Mouse (Mus musculus) T-helper 17 cell (primary cell): ENCODE data around the gene Pmpca.
"Not testable (repeated sequence)": the region's sequence is repeated elsewhere in the genome, so short reads cannot be mapped to it uniquely, and the experiment has no call there.

Source experiments
- in situ Hi-C, 2 experiments: fragments of 300-600 bp; cut with MboI, MseI; formaldehyde crosslinking; loops; 1 replicate in 1 of 2; 2 replicates in 1 of 2; pipeline ENCODE4 v1.15.1; 2025; ENCODE audit warnings: high pct_unique_total_duplicates in 2 of 2

The Pmpca gene

GRCm38 (mm10) chr2:26368572-26368971, 20.6 kb upstream of the Pmpca start:
- in situ Hi-C loops: no loop called here

DNA sequence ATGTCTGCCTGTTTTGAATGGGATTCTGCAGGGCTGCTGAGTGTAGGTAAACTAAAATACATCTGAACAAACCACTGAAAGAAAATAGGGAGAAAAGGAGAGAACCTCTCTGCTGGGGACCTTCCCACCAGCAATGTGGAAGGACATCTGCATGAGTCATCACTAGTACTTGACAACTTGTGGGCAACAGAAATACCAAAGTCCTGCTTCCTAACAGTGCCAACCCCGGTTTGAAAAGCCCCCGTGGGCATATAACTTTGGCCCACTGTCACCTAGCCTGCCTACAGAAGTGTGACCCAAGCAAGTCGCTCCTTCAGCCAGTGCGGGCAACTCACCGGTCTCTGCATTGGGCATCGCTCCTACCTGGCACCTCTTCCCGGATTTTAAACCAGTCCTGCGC, 16.7 kb upstream of the Pmpca start:
- in situ Hi-C loops: no loop called here

DNA sequence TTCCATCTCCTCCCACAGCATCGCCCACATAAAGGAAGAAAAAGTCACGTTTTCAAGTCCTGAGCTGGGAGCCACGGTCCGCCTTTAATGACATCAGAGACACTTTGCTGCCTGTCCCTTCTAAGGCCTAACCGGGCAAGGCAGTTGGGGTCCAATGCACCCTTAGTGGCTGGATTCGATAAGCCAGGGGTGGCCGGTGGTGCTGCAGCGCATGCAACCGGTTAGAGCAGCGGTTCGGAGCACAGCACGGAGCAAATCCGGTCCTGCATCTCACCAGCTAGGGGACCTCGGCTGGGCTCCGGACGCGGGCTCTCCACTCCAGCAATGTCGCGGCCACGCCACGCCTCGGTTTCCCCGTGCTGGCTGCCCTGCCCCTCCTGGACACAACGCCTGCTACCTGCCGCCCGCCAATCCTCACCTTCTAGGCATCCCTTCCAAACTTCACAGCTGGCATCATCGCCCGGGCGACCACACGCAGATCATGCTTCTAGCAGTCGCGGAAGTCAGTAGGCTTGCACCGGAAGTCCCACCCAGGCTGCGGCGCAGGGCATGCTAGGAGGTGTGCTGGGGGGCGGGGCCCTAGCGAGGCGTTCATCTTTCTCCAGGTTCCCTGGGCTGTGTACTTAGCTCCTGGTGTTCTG, 8.9 kb upstream of the Pmpca start, which contains the start of gene Snapc4:
TSS of gene Snapc4 (minus strand) at position 523 of the 641 bp plus-strand sequence.
- in situ Hi-C loops: no loop called here

GRCm38 (mm10) chr2:26380871-26381270, 8.3 kb upstream of the Pmpca start:
- in situ Hi-C loops: not testable (repeated sequence)

DNA sequence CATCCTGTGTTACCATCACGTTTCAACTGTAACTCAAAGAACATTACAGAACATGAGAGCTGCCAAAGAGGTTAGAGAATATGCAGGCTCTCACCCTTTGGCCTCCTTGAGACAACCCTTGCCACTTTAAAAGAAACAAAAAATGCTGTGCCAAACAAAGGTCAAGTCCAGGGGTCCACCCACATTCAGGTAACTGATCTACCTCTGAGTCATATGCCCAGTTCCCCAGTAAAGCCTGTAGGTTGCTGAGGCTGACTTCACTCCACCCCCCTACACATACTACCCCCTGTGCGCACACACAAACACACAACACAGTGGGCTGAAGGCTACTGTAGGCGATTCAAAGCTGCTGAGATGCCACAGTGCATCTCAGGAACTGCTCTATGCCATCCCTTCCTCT, 1.4 kb upstream of the Pmpca start:
- in situ Hi-C loops: no loop called here

GRCm38 (mm10) chr2:26388682-26389153, 421 bp upstream of the Pmpca start:
- in situ Hi-C loops: no loop called here

- in situ Hi-C loops: no loop called here
These were observed 1.8 kb downstream of the Pmpca start for GRCm38 (mm10) chr2:26390954-26391353.

- in situ Hi-C loops: no loop called here
These were observed 2.5 kb downstream of the Pmpca start for GRCm38 (mm10) chr2:26391617-26392016.

GRCm38 (mm10) chr2:26398978-26399377, 9.8 kb downstream of the Pmpca start:
- in situ Hi-C loops: no loop called here

GRCm38 (mm10) chr2:26399647-26400046, 10.5 kb downstream of the Pmpca start:
- in situ Hi-C loops: no loop called here

DNA sequence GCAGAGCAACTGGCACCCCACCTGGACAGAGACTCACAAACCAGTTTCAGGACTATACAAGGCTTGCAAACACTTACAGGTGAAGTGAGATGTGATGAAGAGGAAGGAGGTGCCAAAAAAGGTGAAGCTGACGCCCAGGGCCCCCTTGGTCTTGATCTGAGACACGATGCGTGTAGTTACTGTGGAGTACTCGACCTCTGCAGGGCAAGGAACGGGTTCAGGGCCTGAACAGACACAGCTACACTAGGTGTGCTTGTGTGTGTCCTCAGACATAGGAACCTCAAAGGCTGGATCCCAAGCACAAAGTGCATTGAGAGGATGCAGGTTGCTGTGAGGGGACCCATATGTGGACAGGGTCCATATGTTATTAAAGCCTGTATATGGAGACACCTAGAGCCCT, 11.2 kb downstream of the Pmpca start:
- in situ Hi-C loops: no loop called here

DNA sequence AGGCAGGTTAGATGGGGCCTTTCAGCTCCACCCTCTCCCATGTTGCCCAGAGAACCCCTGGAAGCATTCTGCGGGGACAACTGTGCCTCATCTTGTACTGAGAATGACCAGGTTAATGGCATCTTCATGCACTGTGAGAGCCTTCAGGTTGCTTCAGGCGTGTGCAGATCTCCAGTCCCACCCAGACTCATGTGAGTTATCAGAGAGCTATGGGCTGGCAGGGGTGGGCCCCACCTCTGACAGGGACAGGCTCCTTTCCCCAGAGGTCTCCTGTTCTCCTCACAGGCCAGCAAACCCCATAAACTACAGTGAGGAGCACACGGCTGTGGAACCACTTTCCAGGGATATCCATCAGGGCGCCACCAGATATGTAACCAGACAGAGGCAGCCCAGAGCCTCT, 11.9 kb downstream of the Pmpca start:
- in situ Hi-C loops: no loop called here

GRCm38 (mm10) chr2:26402265-26402664, 13.1 kb downstream of the Pmpca start:
- in situ Hi-C loops: no loop called here

GRCm38 (mm10) chr2:26403306-26403705, 14.2 kb downstream of the Pmpca start:
- in situ Hi-C loops: no loop called here

DNA sequence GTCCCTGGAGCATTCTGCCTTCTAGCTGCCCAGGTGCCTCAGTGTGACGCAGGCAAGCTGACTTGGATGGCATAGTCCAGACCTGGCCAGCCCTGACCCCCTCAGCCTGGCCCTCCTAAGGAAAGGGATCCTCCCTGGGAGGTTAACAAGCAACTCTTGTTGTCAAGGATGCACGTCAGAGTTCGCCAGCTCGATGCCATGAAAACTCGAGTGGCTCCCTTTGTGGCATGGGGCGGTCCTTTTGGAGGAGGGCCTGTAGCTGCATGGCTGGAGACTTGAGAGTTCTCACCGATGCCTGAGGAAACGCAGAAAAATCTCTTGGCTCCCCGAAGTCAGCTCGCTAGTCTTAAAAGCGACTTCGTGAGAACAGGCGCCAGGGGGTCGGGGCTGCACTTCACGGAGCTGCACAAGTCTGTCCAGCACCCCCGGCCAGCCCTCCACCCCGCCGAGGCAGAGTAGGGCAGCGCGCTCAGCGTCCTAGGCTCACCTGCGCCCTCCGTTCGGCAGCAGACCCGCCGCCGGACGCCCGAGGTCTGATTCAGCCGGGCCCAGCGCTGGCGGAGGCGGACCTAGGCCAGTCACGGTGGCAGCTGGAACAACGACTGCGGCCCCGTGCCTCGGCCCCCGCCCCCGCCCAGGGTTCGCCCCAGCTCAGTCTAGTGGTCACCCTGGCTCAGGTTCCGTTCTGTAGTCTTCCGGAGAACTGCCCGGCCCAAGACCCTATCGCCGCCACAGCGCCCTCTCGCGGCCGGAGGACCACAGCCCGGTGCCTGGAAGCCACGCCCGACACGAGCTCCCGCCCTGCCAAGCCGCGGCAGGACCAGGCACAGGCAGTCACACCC, 19.6 kb downstream of the Pmpca start, which contains the start of gene Inpp5e:
TSS of gene Inpp5e (minus strand) at position 689 of the 842 bp plus-strand sequence.
- in situ Hi-C loops: no loop called here

DNA sequence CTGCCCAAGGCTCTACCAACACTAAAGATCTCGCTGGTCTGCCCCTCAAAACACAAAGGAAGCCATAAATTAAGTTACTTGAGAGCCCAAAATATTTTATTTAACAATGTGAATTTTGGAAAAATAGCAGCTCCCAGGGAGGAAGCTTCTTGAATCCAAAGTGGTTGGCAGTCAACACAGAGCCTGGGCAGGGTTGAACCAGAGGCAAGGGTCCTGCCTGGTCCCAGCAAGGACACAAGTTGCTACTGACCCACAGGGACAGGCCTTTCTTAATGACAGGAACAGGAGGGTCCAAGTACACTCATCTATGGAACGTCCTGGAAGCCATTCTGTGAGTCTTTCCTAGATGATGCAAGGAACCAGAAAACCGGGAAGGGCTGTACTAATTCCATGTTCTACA, 20.2 kb downstream of the Pmpca start:
- in situ Hi-C loops: no loop called here

DNA sequence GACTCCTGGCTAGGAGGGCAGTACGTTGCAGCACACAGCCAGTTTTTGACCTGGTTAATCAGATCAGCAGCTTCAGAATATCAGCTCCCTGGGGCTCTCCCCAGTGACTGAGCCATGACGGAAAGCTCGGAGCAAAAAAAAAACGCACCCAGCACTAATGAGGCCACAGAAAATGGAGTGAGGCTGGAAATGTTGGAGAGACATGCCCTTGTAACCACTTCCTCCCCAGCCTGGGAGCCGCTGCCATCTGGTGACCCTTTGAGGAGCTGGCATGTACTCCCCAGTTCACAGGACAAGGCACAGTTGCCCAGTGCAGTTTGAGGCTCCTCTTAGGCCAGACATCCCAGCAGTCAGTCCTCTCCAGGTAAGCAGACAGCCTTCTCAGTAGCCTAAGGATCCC, 21.0 kb downstream of the Pmpca start:
- in situ Hi-C loops: no loop called here

DNA sequence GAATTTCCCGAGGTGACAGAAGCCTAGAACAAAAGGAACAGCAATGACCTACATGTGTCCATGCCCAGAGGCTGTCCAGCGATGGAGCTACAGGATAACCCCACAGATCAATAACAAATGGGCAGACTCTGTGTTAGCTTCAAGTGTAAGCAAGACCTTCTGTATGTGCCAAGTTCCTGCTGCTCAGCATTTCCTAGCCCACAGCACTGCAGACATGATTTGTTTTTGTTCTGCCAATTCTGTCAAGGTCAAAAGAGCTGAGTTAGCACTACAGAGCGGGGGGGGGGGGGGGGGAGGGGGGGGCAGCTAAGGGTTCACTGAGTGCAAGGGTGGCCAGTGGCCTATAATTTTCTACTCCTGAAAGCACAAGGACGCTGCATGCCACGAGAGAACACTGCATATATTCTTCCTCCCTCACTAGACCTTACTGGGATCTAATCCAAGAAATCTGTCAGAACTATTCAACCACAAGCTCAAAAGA, 21.8 kb downstream of the Pmpca start:
- in situ Hi-C loops: no loop called here

DNA sequence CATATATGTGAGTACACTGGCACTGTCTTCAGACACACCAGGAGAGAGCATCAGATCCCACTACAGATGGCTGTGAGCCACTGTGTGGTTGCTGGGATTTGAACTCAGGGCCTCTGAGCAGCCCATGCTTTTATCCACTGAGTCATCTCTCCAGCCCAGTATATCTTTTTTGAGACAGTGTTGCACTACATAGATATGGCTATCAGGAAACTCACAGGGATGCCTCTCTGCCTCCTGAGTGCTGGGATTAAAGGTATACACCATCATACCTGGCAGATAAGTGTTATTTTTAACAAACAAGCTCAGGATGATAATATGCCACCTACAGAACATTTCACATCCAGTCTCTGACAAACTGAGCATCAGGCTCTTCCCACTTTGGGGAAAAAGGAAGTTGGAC, 27.9 kb downstream of the Pmpca start:
- in situ Hi-C loops: no loop called here

GRCm38 (mm10) chr2:26418120-26418519, 29.0 kb downstream of the Pmpca start:
- in situ Hi-C loops: no loop called here

GRCm38 (mm10) chr2:26421969-26422368, 32.8 kb downstream of the Pmpca start:
- in situ Hi-C loops: no loop called here

DNA sequence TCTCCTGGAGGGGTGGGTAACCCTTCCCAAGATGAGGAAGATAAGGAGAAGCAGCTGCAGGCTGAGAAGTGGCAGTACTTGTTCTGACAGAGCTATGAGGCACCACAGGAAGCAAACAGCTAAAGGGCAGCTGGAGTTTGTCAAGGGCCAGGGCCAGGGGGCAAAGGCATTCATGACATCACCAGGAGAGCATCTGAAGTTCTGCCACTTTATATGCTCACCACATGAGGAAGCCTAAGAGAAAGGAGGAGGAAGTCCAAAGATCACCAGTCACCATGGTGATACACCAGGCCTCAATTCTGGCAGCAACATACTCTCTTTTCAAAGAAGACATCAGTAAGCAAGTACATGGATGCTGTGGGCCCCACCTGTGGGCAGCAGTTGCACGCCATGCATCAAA, 33.9 kb downstream of the Pmpca start:
- in situ Hi-C loops: no loop called here

DNA sequence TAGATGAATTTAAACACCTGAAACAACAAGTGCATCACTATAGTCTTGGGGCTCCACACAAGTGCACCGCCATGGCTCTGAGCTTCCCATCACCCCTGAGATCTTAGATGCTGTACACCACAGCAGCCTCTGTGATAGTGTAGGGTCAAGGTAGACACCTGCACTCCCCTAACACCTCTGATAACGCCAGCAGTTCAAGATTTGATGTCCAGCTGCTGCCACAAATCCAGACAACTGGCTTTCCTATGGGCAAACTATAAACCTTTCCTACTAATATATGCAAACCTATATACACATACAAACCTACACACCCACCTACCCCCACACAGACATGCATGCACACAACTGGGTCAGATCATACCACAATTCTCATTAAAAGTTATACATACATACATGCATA, 35.4 kb downstream of the Pmpca start:
- in situ Hi-C loops: no loop called here
